Mouse (Mus musculus) kidney, adult 2 months (tissue): Measurements from ENCODE around the gene Fam173a. TPM values are rescaled to one million over a fixed set of nuclear protein-coding genes. Genes with fewer than 3 reads are reported as not detected.
"Not testable (repeated sequence)": the region's sequence is repeated elsewhere in the genome, so short reads cannot be mapped to it uniquely, and the experiment has no call there.

Source experiments
- DNase-seq: peaks from one replicate; pipeline ENCODE4 v3.0.0; 2021
- H3K27ac ChIP-seq: fragments of 200-500 bp; 2 replicates; pipeline ENCODE4 v1.5.1; 2012; ENCODE audit warnings: low read depth, low read length, control low read depth, inconsistent platforms; ENCODE audit not compliant: insufficient read depth
- H3K27me3 ChIP-seq: fragments of 200-500 bp; replicated peaks from 2 replicates; pipeline ENCODE4 v1.6.1; 2012; ENCODE audit warnings: mild to moderate bottlenecking, moderate library complexity, low read length, inconsistent platforms; ENCODE audit not compliant: control insufficient read depth, insufficient read depth
- H3K36me3 ChIP-seq: fragments of 200-500 bp; 2 replicates; pipeline ENCODE4 v1.6.1; 2012; ENCODE audit warnings: mild to moderate bottlenecking, moderate library complexity, low read length, inconsistent platforms; ENCODE audit not compliant: control insufficient read depth, insufficient read depth
- H3K4me1 ChIP-seq: fragments of 200-500 bp; 2 replicates; pipeline ENCODE4 v1.6.1; 2011; ENCODE audit warnings: low read length; ENCODE audit not compliant: control insufficient read depth, insufficient read depth
- H3K4me3 ChIP-seq: fragments of 200-500 bp; 2 replicates; pipeline ENCODE4 v1.5.1; 2011; ENCODE audit warnings: mild to moderate bottlenecking, low read depth, low read length, control low read depth; ENCODE audit not compliant: insufficient read depth
- CTCF ChIP-seq: fragments of 200-500 bp; conservative IDR thresholded peaks from 2 replicates; pipeline ENCODE4 v1.5.1; 2011; ENCODE audit warnings: low read depth, mild to moderate bottlenecking, control low read depth, low read length, moderate library complexity, mixed read lengths; ENCODE audit not compliant: insufficient read depth, insufficient read length
- POLR2A ChIP-seq: fragments of 200-500 bp; IDR thresholded peaks from one replicate; pipeline ENCODE4 v1.6.1; 2011; ENCODE audit warnings: low read depth, low read length, control low read depth
- WGBS: fragments of 180-500 bp; shearing (Covaris S2); methylation state at CpG from one replicate; pipeline ENCODE4 v1.1.7; 2018; 5-methylcytosine and 5-hydroxymethylcytosine counted together
- polyA plus RNA-seq: library from polyadenylated mRNA; depleted of rRNA; stranded (reverse); fragments of >200 nt; gene quantifications from 2 replicates; pipeline ENCODE4 v1.2.3, GENCODE M21; 2012

Gene Fam173a
- polyA plus RNA-seq, 1 experiment = 158 TPM

DNA sequence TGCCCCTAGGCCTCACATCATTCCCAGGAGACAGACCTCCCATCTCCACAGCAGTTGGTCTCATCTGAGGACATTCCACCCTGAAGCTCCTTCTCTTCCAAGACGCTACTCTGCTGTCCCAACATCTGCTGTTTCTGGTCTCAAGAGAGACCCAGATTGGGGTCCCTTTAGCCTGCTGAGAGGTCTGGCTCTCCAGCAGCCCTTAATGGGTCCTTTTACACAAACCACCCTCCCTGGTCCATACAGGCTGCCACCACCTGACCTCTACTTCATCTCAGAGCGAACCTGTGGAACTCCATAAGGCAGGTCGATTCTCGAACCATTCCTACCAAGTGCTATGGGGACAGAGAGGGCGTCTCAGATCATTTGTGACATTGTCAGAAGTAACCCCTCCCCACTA lies 15.3 kb upstream of the Fam173a start:
- TF ChIP-seq CTCF (no peak), POLR2A (no peak)
- Histone ChIP-seq H3K27ac (no peak overlapping the region), H3K4me3 (no peak overlapping the region), H3K27me3 (no peaks in the 10 kb centered on the region), H3K36me3 (no peaks in the 10 kb centered on the region), H3K4me1 (0 out of 2 replicates have a peak, but pooled peaks cover 3% of the 10 kb centered on the region)
- 49% methylated on average over 5 of the region's 5 CpGs for WGBS
- no peak for DNase-seq

- H3K27ac ChIP-seq, H3K27me3 ChIP-seq, H3K36me3 ChIP-seq, DNase-seq, H3K4me3 ChIP-seq, H3K4me1 ChIP-seq: not testable (repeated sequence)
- 37% methylated on average over 2 of the region's 2 CpGs for WGBS
Measured at GRCm38 (mm10) chr17:25807452-25807851, 14.8 kb upstream of the Fam173a start.

DNA sequence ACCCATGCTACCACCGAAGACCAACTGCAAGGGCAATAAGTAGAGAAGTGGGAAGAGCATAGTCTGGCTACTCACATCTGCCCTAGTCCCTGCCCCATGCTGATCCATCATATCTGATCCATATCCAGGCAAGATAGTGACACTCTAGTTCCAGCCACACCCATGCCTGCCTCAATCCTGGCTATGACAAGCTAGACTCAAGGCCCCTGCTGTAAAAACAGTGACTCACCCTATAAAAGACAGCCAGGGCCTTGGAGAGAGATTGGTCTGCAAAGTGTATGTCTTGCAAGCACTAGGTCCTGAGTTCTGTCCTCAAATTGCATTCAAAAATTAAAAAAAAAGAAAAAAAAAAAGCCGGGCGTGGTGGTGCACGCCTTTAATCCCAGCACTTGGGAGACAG lies 13.8 kb upstream of the Fam173a start:
- no peaks in the 10 kb centered on the region for H3K27me3 ChIP-seq
- H3K4me3 ChIP-seq = no peak overlapping the region
- H3K36me3 ChIP-seq = no peaks in the 10 kb centered on the region
- no peak overlapping the region for H3K27ac ChIP-seq
- 0 out of 2 replicates have a peak, but pooled peaks cover 3% of the 10 kb centered on the region for H3K4me1 ChIP-seq
- WGBS = 73% methylated on average over 4 of the region's 4 CpGs
- no peak for TF ChIP-seq CTCF
- TF ChIP-seq POLR2A = no peak
- DNase-seq = no peak

DNA sequence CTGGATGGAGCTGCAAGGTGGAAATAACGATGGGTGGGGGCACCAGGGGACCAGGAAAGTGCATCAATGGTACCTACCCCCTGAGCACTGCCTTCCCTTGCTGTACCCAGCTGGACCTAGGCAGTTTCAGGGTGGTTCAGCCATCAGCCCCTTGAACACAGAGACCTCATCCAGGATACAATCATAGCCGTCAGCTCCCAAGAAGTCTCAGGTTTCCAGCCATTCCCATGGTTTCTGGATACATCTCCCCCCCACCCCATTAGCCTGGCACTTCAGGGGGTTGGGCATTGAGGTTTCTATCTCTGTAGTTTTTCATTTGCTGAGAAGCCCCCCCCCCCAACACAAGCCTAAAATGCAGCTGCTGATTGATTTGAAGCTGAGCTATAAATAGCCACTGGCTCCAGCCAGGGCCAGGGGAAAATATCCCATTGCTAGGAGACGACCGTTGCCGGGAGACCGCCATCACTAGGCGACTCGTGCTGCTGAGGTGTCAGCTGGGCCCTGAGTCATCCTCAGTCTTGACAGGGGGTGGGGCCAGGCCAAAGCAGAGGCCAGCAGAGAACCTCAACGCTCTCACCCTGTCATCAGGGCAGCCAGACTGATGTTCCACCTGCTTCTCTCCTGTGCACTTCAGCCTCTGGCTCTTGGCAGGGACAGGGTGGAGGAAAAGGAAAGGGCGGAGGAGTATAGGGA lies 10.3 kb upstream of the Fam173a start:
- TF ChIP-seq CTCF = no peak
- TF ChIP-seq POLR2A = no peak
- WGBS = 9% methylated on average over 10 of the region's 10 CpGs
- no peak overlapping the region for H3K27ac ChIP-seq
- H3K36me3 ChIP-seq = no peaks in the 10 kb centered on the region
- no peaks in the 10 kb centered on the region for H3K27me3 ChIP-seq
- DNase-seq = no peak
- H3K4me3 ChIP-seq = no peak overlapping the region
- no peaks in the 10 kb centered on the region for H3K4me1 ChIP-seq

- Histone ChIP-seq H3K36me3 (no peaks in the 10 kb centered on the region), H3K27ac (no peak overlapping the region), H3K27me3 (no peaks in the 10 kb centered on the region), H3K4me3 (no peak overlapping the region), H3K4me1 (peaks cover 5% of the 10 kb centered on the region; the same call in 1 of the 2 replicates)
- DNase-seq = peak; percentile 85
- WGBS = 6% methylated on average over 6 of the region's 6 CpGs
- TF ChIP-seq POLR2A (no peak), CTCF (peak; percentile 93)
Measured at GRCm38 (mm10) chr17:25801029-25801428, 8.3 kb upstream of the Fam173a start.

GRCm38 (mm10) chr17:25796951-25797369 lies 4.3 kb upstream of the Fam173a start, which contains the start of gene Metrn:
Metrn (minus strand) TSS chr17:25797136.
- peak; percentile 93 for DNase-seq
- Histone ChIP-seq H3K27ac (peak within 1 kb of the TSS; percentile 46), H3K4me3 (peak within 1 kb of the TSS; percentile 79), H3K4me1 (peaks cover 9% of the 10 kb centered on the region; the same call in 1 of the 2 replicates), H3K27me3 (no peaks in the 10 kb centered on the region), H3K36me3 (no peaks in the 10 kb centered on the region)
- under 1% methylated on average over 35 of the region's 35 CpGs for WGBS
- no peak for TF ChIP-seq CTCF
- TF ChIP-seq POLR2A = no peak

DNA sequence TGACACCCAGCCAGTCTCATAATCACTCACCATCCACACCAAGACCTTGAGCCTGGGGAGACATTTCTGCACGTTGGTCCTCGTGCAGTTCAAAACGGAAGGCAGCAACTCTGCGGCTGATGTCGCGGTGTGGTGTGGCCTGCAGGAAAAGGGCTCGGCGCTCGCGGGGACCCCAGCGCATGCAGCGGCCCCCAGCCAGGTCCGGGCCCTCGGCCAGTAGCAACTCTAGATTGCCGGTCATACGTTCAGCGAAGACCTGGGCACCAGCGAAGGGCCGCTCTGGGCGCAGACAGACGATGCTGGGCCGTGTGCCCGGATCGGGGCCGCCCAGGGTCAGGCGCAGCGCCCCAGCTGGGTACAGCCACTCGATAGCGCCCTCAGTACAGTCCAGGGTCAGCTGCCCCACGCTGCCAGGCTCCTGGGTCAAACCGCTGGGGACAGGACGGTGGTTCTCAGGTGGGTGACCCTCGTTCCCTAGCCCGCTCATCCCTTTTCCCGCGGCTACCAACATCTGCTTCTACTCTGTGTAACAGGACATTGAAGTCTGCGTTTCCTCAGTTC lies 3.6 kb upstream of the Fam173a start:
- H3K27me3 ChIP-seq = no peaks in the 10 kb centered on the region
- 5% methylated on average over 37 of the region's 37 CpGs for WGBS
- DNase-seq = peak; percentile 61
- H3K4me3 ChIP-seq = peak overlapping the region; percentile 79
- H3K36me3 ChIP-seq = no peaks in the 10 kb centered on the region
- TF ChIP-seq CTCF = no peak
- no peak for TF ChIP-seq POLR2A
- H3K4me1 ChIP-seq = peaks cover 9% of the 10 kb centered on the region; the same call in 1 of the 2 replicates
- H3K27ac ChIP-seq = peak overlapping the region; percentile 46
